Mouse (Mus musculus): Measurements from ENCODE around the gene Tmem51.

Gene Tmem51

GRCm38 (mm10) chr4:142084131-142084899 is at the start of gene Tmem51:
Gene Tmem51, minus strand, starts transcription at chr4:142084304.
- DNase-seq = peak; percentile 73 to 86

DNA sequence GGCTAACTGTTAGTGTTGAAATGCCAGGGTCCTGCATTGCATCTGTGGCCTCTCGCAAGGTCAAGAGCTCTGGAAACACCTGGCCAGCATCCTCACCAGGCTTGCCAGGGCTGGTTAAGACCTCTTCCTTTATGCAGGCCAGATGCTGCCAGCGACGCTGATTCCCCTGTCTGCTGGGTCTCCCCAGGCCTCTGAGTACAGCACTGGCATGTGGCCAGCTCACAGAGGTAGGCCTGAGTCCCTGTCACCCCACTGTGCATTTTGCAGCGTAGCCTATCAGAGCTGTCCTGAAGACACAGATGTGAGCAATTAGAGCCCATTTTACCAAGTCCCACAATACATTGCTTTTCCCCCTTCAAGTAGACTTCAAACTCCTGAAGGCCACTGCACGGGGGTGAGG is 46.1 kb upstream of the Tmem51 start:
- DNase-seq = no peak

GRCm38 (mm10) chr4:142127275-142127788 is 43.2 kb upstream of the Tmem51 start:
- no peak for DNase-seq

GRCm38 (mm10) chr4:142126641-142127274 is 42.7 kb upstream of the Tmem51 start:
- DNase-seq = no peak

DNA sequence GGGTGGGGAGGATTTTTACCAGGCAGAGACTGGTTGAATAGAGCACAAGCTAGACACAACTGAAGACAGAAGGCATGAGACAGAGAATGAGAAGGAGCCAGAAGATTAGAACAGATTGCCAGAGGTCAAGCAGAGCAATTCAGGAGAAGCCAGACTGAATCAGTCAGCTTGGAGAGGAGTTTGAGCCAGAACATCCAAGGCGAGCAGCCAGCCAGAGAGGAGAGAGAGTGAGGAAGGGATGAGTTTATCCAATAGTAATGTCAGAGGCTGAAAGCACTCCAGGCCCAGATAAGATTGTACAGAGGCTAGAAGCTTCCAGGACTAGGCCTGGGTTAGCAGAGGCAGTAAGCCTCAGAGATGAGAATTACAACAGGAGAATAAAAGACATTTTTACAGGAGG is 37.1 kb upstream of the Tmem51 start:
- DNase-seq = no peak

DNA sequence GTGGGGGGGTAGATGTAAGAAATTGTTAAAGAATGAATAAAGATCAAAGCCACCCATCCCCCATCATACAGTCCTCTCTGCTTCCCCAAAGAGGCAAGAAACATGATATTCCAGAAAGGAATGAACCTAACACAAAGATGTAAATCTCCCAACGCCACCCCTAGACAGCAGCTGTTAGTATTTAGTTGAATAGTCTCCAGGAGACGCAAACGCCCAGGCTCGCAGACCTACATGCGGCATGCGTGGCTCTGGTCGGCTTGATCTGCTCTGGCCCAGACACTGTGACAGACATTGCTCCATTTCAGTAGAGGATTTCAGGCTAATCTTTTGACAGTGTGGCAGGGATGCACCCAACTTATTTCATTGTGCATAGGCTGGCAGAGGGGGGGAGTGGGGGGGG is 34.4 kb upstream of the Tmem51 start:
- DNase-seq = no peak

DNA sequence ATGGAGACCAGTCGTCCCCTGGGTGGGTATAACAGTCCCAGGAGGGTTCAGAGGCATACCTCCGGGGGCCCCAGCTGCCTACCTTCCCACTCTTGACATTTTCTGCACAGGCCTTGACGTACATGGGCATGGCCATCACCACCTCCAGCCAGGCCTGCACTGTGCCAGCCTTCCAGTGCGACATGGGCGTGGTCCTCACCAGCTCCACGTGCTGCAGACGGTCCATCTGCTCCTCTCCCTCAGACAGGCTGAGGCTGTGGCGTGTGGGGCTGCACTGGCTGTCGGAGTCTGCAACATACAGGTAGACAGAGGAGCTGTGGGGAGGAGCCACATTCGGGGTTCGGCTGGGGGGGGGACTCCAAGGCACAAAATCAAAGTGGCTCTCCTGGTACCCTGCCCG is 33.9 kb upstream of the Tmem51 start:
- no peak for DNase-seq

- peak in 1 of 2 experiments; percentile 13 for DNase-seq
Measured at GRCm38 (mm10) chr4:142113306-142113705, 29.2 kb upstream of the Tmem51 start.

DNA sequence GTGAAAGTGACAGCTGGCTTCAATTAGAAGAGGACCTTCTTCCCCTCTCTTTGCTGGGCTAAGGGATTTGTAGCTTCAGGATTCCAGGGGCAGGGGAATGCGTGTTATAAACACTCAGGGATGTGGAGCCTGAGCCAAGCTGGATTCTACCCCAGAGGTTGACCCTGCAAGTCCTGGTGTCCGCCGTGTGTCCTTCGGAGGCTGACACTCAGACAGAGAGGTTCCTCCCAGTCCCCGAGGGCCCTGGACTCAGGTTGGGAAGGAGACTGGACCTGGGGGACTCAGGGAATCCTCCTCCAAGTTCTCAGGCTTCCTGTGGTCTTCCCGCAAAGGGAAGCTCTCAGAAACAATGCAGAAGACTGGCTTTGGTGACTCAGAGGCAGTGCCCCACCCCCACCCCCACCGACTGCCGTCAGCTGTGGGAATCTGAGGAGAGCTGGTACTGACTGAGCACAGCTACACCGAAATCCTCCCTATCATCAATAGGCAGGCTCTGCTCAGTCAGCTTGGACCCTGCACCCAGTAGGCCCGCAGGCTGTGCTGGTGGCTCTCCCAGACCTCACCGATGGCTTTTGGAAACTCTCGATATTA is 19.1 kb upstream of the Tmem51 start:
- DNase-seq = no peak

DNA sequence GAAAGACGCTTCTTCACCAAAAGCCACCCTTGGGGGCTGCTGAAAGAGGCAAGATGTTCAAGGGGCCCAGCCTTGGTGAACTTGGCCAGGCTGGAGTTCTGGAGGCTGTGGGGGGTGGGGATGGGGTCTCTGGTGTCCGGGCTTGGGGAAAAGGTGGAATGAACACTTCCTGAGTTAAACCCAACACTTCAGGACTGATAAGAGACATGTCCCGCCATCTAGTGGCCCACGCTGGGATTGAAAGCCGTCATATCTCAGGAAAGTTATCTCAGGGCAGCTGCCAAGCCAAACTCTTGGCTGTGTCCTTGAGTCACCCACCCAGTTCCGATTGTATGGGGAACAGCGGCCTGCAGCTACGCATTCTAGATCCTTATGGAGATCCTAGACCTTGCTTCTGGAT is 14.2 kb upstream of the Tmem51 start:
- peak; percentile 79 to 84 for DNase-seq

GRCm38 (mm10) chr4:142097871-142098270 is 13.8 kb upstream of the Tmem51 start:
- DNase-seq = peak; percentile 78 to 88

DNA sequence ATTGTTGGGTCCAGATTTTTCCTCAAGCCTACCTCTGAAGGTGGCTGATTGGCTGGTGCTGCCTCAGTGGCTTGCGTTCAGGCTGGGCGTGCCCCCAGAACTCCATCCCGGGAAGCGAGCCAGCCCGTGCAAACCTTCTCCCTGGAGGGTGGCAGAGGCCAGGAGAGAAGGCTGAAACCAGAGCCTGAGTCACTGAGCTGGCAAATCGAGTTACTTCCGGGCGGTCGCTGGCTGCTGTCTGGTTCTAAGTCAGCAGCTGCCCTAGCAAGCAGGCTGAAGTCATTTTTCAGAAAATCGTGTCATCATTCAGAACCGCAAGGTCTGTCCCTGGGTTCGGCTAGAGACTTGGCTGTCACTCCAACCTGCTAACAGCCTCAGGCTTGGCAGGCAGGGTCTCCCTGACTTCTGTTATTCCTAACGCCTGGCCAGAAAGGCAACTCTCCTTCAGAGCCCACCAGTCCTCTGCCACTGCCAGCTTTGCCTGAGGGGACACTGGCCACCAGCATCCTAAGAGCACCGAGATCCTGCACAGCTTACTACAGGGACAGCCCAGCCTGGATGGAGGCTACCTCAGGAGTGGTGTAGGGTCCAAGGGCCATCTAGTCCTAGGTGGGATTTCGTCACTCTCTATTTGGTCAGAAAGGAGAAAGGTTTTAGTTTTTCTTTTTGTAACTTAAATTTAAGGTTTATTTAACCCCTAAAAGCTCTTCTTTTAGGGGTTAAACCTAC is 11.6 kb upstream of the Tmem51 start:
- peak; percentile 42 to 57 for DNase-seq

GRCm38 (mm10) chr4:142094386-142094785 is 10.3 kb upstream of the Tmem51 start:
- DNase-seq = no peak

DNA sequence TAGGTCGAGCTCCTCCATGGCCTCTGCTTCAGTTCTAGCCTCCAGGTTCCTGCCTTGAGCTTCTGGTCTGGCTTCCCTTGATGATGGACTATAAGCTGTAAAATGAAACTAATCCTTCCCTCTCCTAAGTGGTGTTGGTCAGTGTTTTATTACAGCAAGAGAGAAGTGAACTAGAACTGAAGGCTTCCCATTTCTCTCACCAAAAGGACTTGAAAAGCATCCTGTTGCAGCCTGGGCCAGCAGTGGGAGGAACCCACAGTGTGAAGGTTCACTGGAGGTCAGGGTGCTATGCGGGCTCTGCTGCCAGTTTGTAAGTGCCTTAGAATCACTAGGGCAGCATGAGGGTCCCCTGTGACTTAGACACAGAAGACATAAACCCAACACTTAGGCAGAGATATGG is 7.0 kb upstream of the Tmem51 start:
- DNase-seq = no peak

DNA sequence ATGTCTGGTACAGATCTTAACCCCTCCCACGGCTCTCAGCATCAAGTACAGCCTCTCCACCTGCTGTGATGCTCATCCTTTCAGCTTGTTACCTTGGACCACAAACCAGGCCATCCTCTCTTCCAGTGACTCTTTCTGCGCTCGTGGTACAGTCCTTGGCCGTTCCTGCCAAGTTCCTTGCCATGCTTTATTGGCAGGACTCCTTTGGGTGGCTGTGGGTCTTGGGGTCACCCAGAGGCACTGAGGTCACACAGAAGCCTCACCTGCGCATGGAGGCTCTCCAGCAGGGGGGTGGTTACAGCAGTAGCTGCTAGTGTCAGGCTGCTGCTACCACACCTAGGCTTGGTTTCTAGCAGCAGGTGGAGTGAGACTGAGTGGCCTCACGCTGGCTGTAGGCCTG is 5.9 kb upstream of the Tmem51 start:
- no peak for DNase-seq

- no peak for DNase-seq
Measured at GRCm38 (mm10) chr4:142088836-142089235, 4.7 kb upstream of the Tmem51 start.

DNA sequence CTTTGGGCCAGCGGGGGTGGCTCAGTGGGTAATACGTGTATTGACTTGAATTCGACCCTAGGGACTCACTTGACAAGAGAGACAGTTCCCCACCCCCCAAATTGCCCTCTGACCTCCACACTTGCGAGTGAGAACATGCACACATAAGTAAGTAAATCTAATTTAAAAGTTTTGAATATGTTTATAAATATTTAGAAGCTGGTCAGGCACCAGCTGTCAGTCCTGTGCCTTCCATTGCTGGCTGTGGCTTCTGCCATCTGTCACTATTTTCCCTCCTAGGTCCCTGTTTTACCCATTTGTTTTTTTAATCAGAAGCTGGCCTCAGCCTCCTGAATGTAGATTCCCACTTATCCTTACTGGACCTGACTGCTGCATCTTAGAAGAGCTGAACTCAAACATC is 4.3 kb upstream of the Tmem51 start:
- DNase-seq = no peak

DNA sequence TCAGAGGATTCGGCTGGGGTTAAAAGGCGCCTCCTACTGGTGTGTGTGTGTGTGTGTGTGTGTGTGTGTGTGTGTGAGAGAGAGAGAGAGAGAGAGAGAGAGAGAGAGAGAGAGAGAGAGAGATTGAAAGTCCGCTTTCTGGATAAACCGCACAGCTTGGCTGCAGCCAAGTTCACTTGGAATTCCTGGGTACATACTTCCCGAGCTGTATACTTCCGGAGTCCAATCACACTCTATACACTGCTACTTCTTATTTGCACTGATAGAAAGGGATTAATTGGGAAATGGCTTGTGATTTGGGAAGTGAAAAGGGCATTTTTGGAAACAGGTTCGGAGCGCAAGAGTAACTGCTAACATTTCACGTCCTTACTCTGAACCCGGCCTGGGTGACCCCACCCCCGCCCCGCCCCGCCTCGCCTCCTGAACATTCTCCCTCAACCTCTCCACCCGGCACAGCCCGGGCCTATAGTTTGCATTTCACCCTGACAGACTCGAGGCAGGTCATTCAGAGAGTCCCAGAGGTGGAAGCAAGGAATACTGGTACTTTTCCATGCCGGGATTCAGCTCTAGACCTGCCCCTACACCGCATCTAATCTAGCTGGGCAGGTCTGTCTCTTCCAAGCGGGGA is 946 bp upstream of the Tmem51 start:
- DNase-seq = no peak

DNA sequence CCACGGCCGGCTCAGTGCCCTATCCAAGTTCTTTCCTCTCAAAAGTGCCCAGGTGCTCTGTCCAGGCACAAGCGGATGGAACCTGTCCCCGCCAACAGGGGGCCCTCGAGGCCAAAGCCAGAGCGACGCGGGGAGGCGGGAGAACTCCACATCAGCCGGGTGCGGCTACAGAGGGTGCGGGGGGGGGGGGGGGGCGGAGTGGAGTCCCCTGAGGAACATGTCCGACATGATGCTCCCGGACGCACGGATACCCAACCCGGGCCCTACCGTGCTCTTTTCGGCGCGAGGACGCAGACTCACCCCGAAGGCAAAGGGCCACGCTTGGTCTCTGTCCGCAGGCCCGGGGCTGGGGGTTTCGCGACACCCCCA is 358 bp downstream of the Tmem51 start:
- DNase-seq = peak; percentile 82 to 86

DNA sequence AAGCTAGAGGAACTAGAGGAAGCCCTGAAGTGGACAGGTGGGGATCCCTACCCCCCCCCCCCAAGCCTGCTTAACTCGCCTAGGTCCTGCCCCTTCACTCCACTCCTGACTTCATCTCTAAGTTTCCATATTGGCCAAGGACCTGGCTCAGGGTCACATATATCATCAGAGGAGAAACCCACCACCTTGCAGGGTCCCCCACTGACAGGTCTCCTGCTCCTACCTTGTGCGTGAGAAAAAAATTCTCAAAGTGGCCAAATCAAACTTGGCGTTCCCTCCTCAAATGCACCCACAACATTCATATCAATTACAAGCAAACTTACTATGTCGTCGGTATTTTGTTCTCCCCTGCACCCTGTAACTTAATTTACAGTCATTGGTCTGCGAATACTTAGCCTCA is 911 bp downstream of the Tmem51 start:
- no peak for DNase-seq

- DNase-seq = no peak
Measured at GRCm38 (mm10) chr4:142082703-142083102, 1.4 kb downstream of the Tmem51 start.

GRCm38 (mm10) chr4:142081631-142082283 is 2.3 kb downstream of the Tmem51 start:
- peak; percentile 49 to 57 for DNase-seq

All from lung, postnatal 4 days (tissue).